Mouse (Mus musculus): ENCODE data around the gene Epha10. TPM values are rescaled to one million over a fixed set of nuclear protein-coding genes. Genes with fewer than 3 reads are reported as not detected.
A peak's percentile ranks its signal among the peaks of the same experiment; 100 is the strongest.
"Not testable (repeated sequence)": the region's sequence is repeated elsewhere in the genome, so short reads cannot be mapped to it uniquely, and the experiment has no call there.

Gene Epha10
- polyA plus RNA-seq, 1 experiment from 2014 or later = 9.3 TPM

DNA sequence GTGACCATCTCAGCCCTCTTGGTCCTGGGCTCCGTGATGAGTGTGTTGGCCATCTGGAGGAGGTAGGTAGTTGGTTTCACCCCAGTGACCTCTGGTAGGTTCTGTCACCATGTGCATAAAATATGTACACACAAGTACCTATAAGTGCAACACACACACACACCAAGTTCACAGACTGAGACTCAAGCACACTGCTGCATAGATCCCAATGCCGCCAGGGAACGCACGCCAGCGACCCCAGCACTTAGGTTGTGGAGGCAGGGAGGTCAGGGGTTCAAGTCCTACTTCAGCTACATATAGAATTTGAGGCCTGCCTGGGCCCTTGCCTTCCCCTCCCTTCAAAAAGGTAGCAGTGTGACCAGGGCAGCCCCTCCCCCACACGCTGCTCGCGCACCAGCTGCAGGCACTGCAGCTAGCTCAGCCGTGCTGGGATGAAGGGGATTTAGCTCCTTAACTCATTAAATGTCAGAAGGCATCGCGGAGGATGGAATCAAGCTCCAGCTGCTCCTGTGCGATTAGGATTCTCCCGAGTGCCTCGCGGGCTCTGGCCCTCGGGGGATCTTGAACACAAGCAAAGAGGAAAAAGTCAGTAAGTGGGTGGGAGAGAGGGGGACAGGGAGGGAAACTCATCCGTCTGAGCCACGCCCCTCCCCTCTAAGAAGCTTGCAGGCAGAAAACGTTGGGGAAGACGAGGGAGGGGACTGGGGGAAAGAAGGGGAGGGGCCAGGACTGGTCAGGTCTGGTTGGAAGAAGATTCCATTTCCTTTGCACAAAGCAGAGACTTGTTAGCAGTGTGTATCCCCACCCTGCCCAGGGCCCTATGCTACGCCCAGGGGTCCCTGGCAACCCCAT lies 25.5 kb downstream of the Epha10 start:
- ATAC-seq (ENCODE audit: low read depth) = peak; percentile 75
- Histone ChIP-seq H3K4me3 (ENCODE audit: low read depth, low read length) (no peak overlapping the region; the same call in 1 of the 2 replicates), H3K27me3 (ENCODE audit: control insufficient read depth, insufficient read depth, low read length) (no peaks in the 10 kb centered on the region), H3K9me3 (ENCODE audit: control insufficient read depth, low read length) (no peaks in the 10 kb centered on the region), H3K4me2 (ENCODE audit: low read depth, low read length) (peak overlapping the region; percentile 41), H3K27ac (ENCODE audit: low read depth, low read length) (peak overlapping the region; percentile 67; the same call in 1 of the 2 replicates), H3K36me3 (ENCODE audit: control insufficient read depth, insufficient read depth, low read length) (no peaks in the 10 kb centered on the region), H3K4me1 (ENCODE audit: control insufficient read depth, insufficient read depth, low read length) (peaks cover 10% of the 10 kb centered on the region; the same call in 1 of the 2 replicates), H3K9ac (replicated peaks; ENCODE audit: low read depth, low read length) (no peak overlapping the region)
- WGBS = 12% methylated on average over 21 of the region's 21 CpGs

DNA sequence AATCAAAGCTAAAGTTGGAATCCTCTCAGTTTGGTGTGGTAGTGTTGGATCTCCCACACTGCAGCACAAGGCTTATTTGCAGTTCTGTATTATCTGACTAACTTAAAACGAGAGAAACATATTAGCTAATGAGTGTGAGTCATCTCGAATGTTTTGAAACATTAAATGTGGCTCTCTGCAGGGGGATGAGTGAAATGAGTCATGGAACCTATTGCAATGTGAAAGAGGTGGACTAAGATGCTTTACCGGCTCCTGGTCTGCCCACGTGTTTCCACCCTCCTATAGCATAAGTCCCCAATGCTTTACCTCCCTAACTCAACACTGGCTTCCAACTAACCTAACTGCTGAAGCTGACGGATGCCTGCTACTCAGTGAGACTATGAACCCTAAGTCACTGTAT lies 47.4 kb downstream of the Epha10 start:
- no peaks in the 10 kb centered on the region for H3K4me1 ChIP-seq (ENCODE audit: control insufficient read depth, insufficient read depth, low read length)
- ATAC-seq (ENCODE audit: low read depth) = no peak
- no peak overlapping the region for H3K27ac ChIP-seq (ENCODE audit: low read depth, low read length)
- H3K9ac ChIP-seq (replicated peaks; ENCODE audit: low read depth, low read length) = no peak overlapping the region
- no peaks in the 10 kb centered on the region for H3K9me3 ChIP-seq (ENCODE audit: control insufficient read depth, low read length)
- WGBS = 92% methylated on average over 5 of the region's 5 CpGs
- no peak overlapping the region for H3K4me3 ChIP-seq (ENCODE audit: low read depth, low read length)
- H3K27me3 ChIP-seq (ENCODE audit: control insufficient read depth, insufficient read depth, low read length) = no peaks in the 10 kb centered on the region
- no peak overlapping the region for H3K4me2 ChIP-seq (ENCODE audit: low read depth, low read length)
- H3K36me3 ChIP-seq (ENCODE audit: control insufficient read depth, insufficient read depth, low read length) = no peaks in the 10 kb centered on the region

DNA sequence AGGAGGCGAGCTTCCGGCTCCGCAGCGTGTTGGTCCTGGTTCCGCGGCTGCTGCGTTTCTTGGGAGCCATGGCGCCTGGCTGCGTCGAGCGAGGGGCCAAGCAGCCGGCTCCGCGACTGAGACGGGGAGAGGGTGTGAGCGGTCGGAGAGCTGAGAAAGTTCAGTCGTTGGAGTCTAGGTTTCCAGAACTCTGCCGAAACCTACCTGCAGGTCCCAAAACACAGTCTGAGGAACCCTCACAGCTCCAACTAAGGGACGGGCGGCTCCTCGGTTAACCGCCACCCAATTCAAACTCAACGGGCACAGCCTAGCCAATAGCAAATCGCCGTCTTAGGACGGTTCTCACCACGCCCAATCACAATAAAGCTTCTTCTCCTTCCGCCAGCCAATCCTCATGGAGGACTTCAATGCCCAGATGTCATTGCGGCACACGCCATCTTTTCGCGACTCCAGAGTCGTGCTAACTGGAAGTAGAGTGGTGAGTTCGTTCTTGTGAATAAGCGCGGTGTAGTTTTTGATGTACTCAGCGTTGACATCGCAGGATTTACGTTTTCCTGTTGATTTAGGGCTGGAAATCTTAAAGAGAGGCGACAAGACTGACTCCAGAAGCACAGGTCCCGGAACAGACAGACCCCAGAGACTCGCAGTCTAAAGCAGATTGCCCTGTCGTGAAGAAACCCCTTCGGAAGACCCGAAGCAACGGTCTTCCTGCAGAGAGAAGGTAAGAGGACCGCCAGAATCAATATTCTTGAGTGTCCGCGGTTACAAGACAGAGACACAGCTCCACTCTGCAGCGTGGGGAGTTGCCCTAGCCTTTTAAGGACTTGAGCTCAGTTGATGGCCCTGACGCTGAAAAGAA lies 56.1 kb downstream of the Epha10 start, which contains the start of gene 9930104L06Rik:
Gene 9930104L06Rik, plus strand, starts transcription at position 436 of the 859 bp plus-strand sequence.
- peaks cover 3% of the 10 kb centered on the region; the same call in 1 of the 2 replicates for H3K36me3 ChIP-seq (ENCODE audit: control insufficient read depth, insufficient read depth, low read length)
- peak; percentile 100 for ATAC-seq (ENCODE audit: low read depth)
- H3K4me1 ChIP-seq (ENCODE audit: control insufficient read depth, insufficient read depth, low read length) = peaks cover 12% of the 10 kb centered on the region
- H3K9me3 ChIP-seq (ENCODE audit: control insufficient read depth, low read length) = no peaks in the 10 kb centered on the region
- peak within 1 kb of the TSS; percentile 70 for H3K4me3 ChIP-seq (ENCODE audit: low read depth, low read length)
- H3K27ac ChIP-seq (ENCODE audit: low read depth, low read length) = 0 out of 2 replicates have a peak within 1 kb of the TSS, but pooled peaks have one; percentile 5
- H3K9ac ChIP-seq (replicated peaks; ENCODE audit: low read depth, low read length) = peak within 1 kb of the TSS; percentile 50
- WGBS = under 1% methylated on average over 52 of the region's 52 CpGs
- H3K4me2 ChIP-seq (ENCODE audit: low read depth, low read length) = peak within 1 kb of the TSS; percentile 89
- no peaks in the 10 kb centered on the region for H3K27me3 ChIP-seq (ENCODE audit: control insufficient read depth, insufficient read depth, low read length)

DNA sequence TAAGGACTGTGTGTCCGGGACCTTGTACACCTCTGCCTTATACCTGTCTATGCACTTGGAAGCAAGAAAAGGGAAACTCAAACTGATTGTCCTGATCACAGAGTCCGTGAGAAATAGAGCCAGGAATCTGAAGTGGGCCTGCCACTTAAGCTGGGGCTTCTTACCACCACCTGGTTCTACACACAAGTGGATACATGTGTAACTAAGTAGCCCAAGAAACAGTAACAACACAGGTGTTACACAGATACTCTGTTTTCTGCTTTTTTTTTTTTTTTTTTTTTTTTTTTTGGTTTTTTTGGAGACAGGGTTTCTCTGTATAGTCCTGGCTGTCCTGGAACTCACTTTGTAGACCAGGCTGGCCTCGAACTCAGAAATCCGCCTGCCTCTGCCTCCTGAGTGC lies 58.5 kb downstream of the Epha10 start, which contains the start of gene Cdca8:
Gene Cdca8, minus strand, starts transcription at position 101 of the 400 bp plus-strand sequence.
- peaks cover 12% of the 10 kb centered on the region for H3K4me1 ChIP-seq (ENCODE audit: control insufficient read depth, insufficient read depth, low read length)
- not testable (repeated sequence) for H3K4me2 ChIP-seq (ENCODE audit: low read depth, low read length); H3K36me3 ChIP-seq (ENCODE audit: control insufficient read depth, insufficient read depth, low read length); H3K9me3 ChIP-seq (ENCODE audit: control insufficient read depth, low read length); H3K4me3 ChIP-seq (ENCODE audit: low read depth, low read length); ATAC-seq (ENCODE audit: low read depth); H3K27me3 ChIP-seq (ENCODE audit: control insufficient read depth, insufficient read depth, low read length); H3K9ac ChIP-seq (replicated peaks; ENCODE audit: low read depth, low read length); H3K27ac ChIP-seq (ENCODE audit: low read depth, low read length)
- WGBS = 93% methylated on average over 4 of the region's 4 CpGs

DNA sequence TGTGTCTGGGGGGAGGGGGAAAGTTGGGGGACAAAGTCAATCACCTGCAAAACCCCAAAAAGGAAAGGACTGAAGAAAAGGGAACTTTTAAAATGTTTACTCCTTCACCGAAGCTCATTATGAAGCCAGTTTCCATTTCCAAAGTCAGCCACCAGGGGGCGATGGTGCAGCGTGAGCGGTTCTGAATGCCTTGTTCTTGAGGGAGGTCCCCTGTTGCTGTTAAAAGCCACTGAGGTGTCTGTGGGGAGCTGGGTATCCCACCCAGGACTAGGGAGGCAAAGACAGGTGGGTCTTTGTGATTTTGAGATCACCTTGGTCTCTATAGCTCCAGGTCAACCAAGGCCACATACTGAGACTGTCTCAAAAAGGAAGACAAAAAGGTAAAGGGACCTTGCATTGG lies 62.3 kb downstream of the Epha10 start:
- ATAC-seq (ENCODE audit: low read depth) = peak; percentile 31; the same call in 1 of the 2 replicates
- Histone ChIP-seq H3K4me2 (ENCODE audit: low read depth, low read length) (no peak overlapping the region), H3K27me3 (ENCODE audit: control insufficient read depth, insufficient read depth, low read length) (no peaks in the 10 kb centered on the region), H3K9ac (replicated peaks; ENCODE audit: low read depth, low read length) (no peak overlapping the region), H3K4me1 (ENCODE audit: control insufficient read depth, insufficient read depth, low read length) (no peaks in the 10 kb centered on the region), H3K9me3 (ENCODE audit: control insufficient read depth, low read length) (no peaks in the 10 kb centered on the region), H3K36me3 (ENCODE audit: control insufficient read depth, insufficient read depth, low read length) (peaks cover 3% of the 10 kb centered on the region; the same call in 1 of the 2 replicates), H3K27ac (ENCODE audit: low read depth, low read length) (no peak overlapping the region), H3K4me3 (ENCODE audit: low read depth, low read length) (no peak overlapping the region)
- 11% methylated on average over 4 of the region's 4 CpGs for WGBS

DNA sequence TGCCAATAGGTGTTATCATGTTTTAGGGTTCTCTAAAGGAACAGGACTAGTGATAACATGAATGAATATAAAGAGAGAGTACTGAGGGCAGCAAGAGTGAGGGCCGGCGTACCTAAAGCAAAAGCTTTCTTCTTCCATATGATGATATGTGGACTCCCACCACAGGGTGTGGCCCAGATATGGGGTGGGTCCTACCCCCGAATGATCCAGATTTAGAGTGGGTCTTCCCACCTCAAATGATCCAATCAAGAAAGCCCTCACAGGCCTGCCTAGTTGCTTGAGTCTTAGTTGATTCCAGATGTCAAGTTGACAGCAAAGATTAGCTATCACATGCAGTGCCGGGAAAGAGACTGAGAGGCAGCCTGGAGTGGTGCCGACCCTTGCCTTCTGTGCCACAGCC lies 63.1 kb downstream of the Epha10 start:
- peaks cover 3% of the 10 kb centered on the region; the same call in 1 of the 2 replicates for H3K36me3 ChIP-seq (ENCODE audit: control insufficient read depth, insufficient read depth, low read length)
- no peak overlapping the region for H3K4me2 ChIP-seq (ENCODE audit: low read depth, low read length)
- H3K4me1 ChIP-seq (ENCODE audit: control insufficient read depth, insufficient read depth, low read length) = no peaks in the 10 kb centered on the region
- H3K4me3 ChIP-seq (ENCODE audit: low read depth, low read length) = no peak overlapping the region
- H3K9ac ChIP-seq (replicated peaks; ENCODE audit: low read depth, low read length) = no peak overlapping the region
- no peak for ATAC-seq (ENCODE audit: low read depth)
- H3K27me3 ChIP-seq (ENCODE audit: control insufficient read depth, insufficient read depth, low read length) = no peaks in the 10 kb centered on the region
- WGBS = 92% methylated on average over 5 of the region's 5 CpGs
- no peaks in the 10 kb centered on the region for H3K9me3 ChIP-seq (ENCODE audit: control insufficient read depth, low read length)
- no peak overlapping the region for H3K27ac ChIP-seq (ENCODE audit: low read depth, low read length)

DNA sequence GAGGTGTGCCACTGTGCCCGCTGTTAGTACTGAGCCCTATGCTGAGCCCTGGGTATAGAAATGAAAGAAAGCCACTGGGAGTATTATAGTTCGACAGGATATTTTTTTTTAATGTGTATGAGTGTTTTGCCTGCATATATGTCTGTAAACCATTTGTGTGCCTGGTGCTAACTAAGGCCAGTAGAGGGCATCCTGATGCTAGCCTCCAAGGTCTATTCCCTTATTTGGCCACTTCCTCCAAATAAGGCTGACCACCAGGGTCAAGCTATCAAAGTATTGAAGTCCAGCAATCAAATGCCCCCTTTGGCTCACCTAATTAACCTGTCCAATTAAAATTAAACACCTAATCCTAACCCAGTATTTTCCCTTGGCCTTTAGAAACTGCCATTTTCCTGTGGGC lies 64.3 kb downstream of the Epha10 start:
- Histone ChIP-seq H3K36me3 (ENCODE audit: control insufficient read depth, insufficient read depth, low read length) (0 out of 2 replicates have a peak, but pooled peaks cover 3% of the 10 kb centered on the region), H3K27me3 (ENCODE audit: control insufficient read depth, insufficient read depth, low read length) (no peaks in the 10 kb centered on the region), H3K4me2 (ENCODE audit: low read depth, low read length) (no peak overlapping the region), H3K9me3 (ENCODE audit: control insufficient read depth, low read length) (no peaks in the 10 kb centered on the region), H3K4me3 (ENCODE audit: low read depth, low read length) (no peak overlapping the region), H3K9ac (replicated peaks; ENCODE audit: low read depth, low read length) (no peak overlapping the region), H3K4me1 (ENCODE audit: control insufficient read depth, insufficient read depth, low read length) (0 out of 2 replicates have a peak, but pooled peaks cover 1% of the 10 kb centered on the region), H3K27ac (ENCODE audit: low read depth, low read length) (no peak overlapping the region)
- ATAC-seq (ENCODE audit: low read depth) = no peak
- 77% methylated on average over 2 of the region's 2 CpGs for WGBS

DNA sequence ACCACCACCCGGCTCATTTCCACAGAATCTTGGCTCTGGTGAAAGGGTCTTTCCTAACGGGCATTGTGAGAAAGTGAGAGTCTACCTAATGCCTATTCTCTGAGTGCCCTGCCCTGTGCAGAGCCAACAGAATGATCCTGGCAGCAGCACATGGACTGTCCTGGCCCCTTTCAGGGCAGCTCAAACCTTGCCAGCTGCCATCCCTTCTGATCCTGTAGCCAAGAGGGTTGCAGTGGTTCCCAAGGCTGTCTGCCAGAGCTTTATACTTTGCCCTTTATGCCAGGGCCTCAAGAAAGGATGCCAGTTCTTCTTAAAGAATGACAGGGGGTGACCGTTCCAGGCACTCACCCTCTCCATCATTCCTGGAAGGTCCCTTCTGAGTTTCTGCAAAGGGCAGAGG lies 68.8 kb downstream of the Epha10 start:
- Histone ChIP-seq H3K4me2 (ENCODE audit: low read depth, low read length) (no peak overlapping the region), H3K4me1 (ENCODE audit: control insufficient read depth, insufficient read depth, low read length) (0 out of 2 replicates have a peak, but pooled peaks cover 2% of the 10 kb centered on the region), H3K9me3 (ENCODE audit: control insufficient read depth, low read length) (no peaks in the 10 kb centered on the region), H3K4me3 (ENCODE audit: low read depth, low read length) (no peak overlapping the region), H3K9ac (replicated peaks; ENCODE audit: low read depth, low read length) (no peak overlapping the region), H3K27me3 (ENCODE audit: control insufficient read depth, insufficient read depth, low read length) (no peaks in the 10 kb centered on the region), H3K27ac (ENCODE audit: low read depth, low read length) (no peak overlapping the region), H3K36me3 (ENCODE audit: control insufficient read depth, insufficient read depth, low read length) (no peaks in the 10 kb centered on the region)
- 80% methylated on average over 3 of the region's 3 CpGs for WGBS
- no peak for ATAC-seq (ENCODE audit: low read depth)
